Mouse (Mus musculus) adrenal gland, adult 2 months (tissue): ENCODE data around the gene Brms1l. TPM values are rescaled to one million over a fixed set of nuclear protein-coding genes. Genes with fewer than 3 reads are reported as not detected.
A peak's percentile ranks its signal among the peaks of the same experiment; 100 is the strongest.
"Not testable (repeated sequence)": the region's sequence is repeated elsewhere in the genome, so short reads cannot be mapped to it uniquely, and the experiment has no call there.

Source experiments
- DNase-seq: peaks from one replicate; pipeline ENCODE4 v3.0.0; 2021
- long read RNA-seq: library from polyadenylated mRNA; stranded (forward); transcript quantifications from one replicate; pipeline ENCODE4 v2.0.0, GENCODE M21; 2021
- polyA plus RNA-seq: library from polyadenylated mRNA; depleted of rRNA; stranded (reverse); fragments of >200 nt; gene quantifications from 2 replicates; pipeline ENCODE4 v1.2.3, GENCODE M21; 2012; rRNA removed
- total RNA-seq, 2 experiments: library from RNA; stranded (reverse); gene quantifications; 2 replicates each; pipeline ENCODE4 v1.2.3; 2021

Brms1l gene
- total RNA-seq (10 to 100 TPM; 36.3 to 39.8 TPM), polyA plus RNA-seq (5.1 and 5.6 TPM in 2 replicates)
- long read RNA-seq, transcript Brms1l-201 (10 exons, 2,609 nt): major isoform, 42 of 44 reads
- long read RNA-seq, partial matches to known transcripts: 1 of 44 reads
- long read RNA-seq, other reads (novel, unspliced or antisense): 1 of 44 reads

DNA sequence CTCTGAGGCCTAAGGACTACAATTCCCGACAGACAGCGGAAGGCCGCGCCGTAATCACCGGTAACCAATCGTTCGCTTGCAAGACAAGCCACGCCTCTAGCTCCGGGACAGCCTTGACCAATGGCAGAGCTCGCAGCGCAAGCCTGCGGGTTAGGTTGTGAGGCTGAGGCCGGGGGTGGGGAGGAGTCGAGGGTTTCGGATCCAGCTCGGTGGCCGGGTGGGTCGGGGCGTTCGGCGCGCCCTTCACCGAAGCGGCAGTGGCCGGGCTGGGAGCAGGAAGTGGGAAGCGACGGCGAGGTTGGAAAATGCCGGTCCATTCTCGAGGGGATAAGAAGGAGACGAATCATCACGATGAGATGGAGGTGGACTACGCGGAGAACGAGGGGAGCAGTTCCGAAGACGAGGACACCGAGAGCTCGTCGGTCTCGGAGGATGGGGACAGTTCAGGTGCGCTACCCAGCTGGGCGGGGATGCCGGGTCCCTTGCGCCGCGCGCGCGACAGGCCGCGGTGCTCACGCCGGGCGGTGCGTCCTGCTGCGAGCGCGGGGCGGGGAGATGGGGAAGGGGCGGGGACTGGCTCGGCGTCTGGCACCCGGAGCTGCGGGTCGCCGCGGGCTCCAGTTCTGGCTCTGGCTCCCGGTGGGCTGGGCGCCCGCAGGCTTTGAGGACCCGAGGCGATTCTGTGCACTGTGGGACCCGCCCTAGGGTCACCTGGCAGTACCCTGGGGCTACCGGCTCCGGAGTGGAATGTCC is at the start of gene Brms1l:
Brms1l (plus strand) TSS at position 126 of the 753 bp plus-strand sequence.
- peak; percentile 97 for DNase-seq

DNA sequence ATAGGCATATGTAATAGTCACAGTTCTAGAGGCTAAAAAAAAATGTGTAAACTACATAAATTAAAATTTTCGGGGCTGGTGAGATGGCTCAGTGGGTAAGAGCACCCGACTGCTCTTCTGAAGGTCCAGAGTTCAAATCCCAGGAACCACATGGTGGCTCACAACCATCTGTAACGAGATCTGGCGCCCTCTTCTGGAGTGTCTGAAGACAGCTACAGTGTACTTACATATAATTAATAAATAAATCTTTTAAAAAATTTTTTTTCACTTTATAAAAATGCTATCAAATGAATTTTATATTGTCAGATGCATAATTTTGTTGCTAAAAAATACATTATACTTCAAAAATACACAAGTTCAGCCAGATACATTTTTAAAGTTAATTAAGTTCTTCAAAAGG is 41.6 kb upstream of the Brms1l start:
- not testable (repeated sequence) for DNase-seq

- no peak for DNase-seq
Observed at GRCm38 (mm10) chr12:55797103-55797502, 39.0 kb upstream of the Brms1l start.

DNA sequence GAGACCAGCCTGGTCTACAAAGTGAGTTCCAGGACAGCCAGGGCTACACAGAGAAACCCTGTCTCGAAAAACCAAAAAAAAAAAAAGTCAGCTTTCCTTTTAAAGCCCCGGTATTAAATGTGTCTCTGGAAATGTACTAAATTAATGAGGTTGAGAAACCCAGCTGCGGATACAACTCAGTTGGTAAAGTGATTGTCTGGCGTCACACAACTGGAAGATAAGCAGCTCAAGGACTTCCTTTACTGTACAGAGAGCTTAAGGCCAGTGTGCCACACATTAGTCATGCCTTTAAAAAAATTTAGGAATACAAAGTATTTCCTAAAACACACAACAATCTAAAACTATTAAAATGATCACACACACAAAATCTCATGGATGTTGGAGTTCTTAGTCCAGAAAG is 37.4 kb upstream of the Brms1l start:
- peak; percentile 27 for DNase-seq

DNA sequence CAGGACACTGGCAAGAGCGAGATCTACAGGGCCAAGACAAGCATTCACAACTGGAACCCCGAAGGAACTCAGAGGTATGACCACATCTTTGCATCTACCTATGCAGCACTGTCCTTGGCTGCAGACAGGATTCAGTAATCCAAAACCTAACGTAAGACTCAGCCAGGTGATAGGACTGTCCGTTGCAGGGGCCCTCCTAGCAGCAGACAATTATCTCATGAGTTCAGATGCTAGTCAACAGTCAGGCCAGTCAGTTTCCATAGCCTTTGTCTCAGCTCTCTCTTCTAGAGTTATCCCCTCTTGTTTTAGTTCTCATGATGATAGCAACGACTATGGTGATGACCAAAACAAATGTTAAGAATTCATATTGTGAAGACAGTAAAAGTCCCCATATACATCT is 36.0 kb upstream of the Brms1l start:
- no peak for DNase-seq

- no peak for DNase-seq
Observed at GRCm38 (mm10) chr12:55801131-55801530, 35.0 kb upstream of the Brms1l start.

DNA sequence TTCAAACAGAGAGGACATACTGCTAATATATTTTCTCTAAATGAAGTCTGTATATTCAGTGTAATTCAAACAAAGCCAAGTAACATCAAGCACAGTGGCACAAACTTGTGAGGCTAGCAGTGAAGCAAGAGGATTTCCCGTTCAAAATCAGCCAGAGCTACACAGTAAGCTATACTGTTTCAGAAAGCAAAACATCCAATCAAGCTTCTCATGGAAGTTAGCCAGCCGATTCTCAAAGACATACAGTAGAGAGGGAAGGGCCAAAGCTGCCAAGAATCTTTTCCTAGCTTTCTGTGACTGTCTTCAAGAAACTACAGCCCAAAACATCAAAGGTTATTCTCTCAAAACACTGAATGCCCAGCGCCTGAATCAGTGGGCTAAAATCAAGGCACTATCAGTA is 31.1 kb upstream of the Brms1l start:
- DNase-seq: no peak

DNA sequence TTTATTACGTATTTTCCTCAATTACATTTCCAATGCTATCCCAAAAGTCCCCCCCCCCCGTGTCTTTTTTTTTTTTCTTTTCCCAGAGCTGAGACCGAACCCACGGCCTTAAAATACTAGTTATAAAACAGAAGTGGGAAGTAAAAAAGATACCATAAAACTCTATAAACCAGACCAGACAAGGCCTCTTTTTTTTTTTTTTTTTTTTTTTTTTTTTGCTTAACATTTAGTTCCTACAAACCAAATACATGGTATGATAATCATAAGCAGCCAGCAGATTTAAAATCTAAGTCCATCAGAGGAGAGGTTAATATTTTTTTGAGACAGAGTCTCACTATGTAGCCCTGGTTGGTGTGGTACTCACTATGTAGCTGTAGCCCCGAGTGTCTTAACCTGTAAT is 19.6 kb upstream of the Brms1l start:
- no peak for DNase-seq

- DNase-seq: no peak
Observed at GRCm38 (mm10) chr12:55820119-55820660, 15.9 kb upstream of the Brms1l start.

DNA sequence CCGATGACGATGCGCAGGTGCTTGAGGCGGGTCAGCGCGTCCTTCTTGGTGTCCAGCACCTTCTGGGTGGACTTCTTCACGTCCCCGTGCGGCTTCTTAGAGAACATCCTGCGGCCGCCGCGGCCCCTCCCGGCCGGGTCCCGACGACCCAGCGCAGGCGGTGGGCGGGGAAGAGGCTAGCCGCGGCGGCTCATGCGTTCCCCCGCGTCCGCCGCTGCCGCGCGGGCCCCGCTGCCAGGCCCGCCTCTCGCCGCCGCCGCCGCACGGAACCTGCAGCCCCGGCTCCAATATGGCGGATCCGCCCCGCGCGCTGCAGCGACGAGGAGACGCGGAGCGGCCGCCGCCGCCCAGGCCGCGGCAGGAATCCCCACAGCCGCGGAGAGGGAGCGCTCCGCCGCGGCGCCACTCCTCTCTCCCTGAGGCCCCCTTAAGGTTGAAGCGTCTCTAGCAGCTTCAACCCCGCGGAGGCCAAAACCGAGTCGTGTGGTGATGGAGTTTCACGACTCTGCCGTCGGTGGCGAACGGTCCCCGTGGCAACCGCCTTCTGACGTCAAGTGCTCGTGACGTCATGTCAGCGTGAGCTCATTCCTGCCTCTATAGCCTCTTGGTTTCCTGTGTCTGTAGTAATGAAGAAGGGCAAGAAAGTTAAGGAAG is 15.3 kb upstream of the Brms1l start, which contains the start of gene Ralgapa1:
Ralgapa1 (minus strand) TSS at position 507 of the 654 bp plus-strand sequence.
- DNase-seq: peak; percentile 89

GRCm38 (mm10) chr12:55824027-55824426 is 12.1 kb upstream of the Brms1l start:
- DNase-seq: no peak

DNA sequence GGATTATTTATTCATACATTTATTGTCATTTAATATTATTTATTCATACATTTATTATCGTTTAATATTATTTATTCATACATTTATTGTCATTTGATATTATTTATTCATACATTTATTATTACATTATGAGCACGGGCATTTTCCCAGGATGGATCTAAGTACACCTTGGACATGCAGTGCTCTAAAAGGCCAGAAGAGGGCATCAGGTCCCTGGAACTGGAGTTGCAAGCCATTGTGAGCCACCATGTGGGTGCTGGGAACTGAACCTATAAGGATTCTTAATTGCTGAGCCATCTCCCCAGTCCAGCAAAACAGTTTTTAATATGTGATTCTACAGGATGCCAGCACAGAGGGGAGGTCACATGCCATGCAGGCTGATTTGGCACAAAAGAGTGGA is 10.6 kb upstream of the Brms1l start:
- DNase-seq: no peak

DNA sequence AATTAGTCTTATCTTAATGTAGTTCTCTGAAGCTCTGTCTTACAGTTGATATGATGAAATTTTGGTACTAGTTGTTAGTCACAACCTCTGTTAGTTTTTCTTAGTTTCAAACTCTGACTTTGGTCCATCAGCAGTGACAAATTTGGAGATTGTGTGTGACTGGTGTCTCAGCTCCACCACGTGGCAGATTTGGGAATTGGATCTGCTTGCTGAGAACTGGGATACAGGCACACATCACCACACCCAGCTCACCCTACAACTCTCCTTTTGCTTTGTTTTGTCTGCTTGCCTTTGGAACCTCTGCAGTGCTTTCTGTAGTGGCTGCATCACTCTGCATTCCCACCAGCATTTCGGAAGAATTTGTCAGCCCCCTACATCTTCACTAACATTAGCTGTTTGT is 5.0 kb upstream of the Brms1l start:
- peak; percentile 82 for DNase-seq

DNA sequence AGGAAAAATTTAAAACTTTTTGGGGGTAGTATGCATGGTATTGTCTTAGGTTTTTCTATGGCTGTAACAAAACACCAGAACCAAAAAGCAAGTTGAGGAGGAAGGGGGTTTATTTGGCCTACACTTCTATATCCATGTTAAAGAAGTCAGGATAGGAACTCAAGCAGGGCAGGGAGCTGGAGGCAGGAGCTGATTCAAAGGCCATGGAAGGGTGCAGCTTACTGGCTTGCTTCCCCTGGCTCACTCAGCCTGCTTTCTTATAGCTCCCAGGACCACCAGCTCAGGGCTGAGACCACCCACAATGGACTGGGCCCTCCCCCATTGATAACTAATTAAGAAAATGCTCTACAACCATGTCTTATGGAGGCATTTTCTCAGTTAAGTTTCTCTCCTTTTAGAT is 3.2 kb upstream of the Brms1l start:
- no peak for DNase-seq

DNA sequence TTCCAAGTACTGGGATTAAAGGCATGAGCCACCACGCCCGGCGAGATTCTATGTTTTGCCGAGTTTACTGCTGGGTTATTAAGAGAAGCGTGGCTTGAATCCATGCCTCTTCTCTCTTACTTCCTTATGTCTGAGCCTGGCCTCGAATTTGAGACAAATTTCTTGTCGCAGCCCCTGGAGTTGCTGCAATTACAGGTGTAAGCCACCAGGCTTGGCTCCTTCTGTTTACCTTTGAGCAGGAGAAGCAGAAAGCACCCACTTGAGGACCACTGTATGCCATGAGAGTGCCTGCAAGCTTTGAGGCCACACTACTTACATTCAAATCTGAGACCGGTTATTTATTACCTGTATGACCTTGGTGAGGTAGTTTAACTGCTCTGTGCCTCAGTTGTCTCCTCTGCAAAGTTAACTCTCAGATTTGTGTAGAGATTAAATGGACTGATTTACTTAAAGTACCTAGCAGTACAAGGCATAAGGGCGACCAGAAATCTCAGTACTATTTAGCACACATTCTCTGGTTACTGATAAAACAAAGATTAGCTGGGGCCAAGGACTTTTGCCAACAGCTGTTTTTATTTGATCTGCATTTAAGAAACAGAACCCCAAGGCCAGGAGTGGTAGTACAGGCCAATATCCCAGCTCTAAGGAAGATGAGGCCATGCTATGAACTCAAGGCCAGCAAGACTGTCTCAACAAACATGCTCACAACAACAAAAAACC is 2.1 kb upstream of the Brms1l start:
- peak; percentile 31 for DNase-seq

DNA sequence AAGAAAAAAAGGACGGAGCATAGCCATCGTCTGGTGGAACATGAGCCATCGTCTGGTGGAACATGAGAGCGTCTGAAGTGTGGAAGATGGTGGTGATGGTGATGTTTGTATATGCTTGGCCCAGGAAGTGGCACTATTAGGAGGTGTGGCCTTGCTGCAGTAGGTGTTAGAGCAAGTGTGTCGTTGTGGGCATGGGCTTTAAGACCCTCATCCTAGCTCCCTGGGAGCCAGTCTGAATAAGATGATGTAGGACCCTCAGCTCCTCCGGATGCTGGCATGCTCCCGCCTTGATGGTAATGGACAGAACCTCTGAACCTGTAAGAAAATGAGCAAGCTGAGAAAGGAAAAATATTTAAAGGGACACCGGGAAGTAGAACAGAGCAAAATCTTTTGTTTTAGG is 1.2 kb upstream of the Brms1l start:
- DNase-seq: no peak

DNA sequence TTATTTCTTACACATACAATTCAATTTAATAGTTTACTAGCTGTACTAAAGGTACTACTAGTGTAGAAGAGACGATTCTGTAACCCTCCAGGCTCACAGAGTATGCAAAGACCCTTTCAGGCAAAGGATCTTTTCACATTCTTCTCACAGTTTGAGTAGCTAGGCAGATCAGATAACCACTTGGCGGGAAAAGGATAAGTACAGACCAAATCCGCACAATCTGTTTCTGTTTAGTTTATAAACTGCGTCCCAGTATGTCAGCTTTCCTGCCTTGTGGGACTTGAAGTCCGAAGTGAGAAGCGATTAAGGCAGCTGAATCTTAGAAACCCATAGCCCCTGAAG is 296 bp upstream of the Brms1l start:
- DNase-seq: no peak

DNA sequence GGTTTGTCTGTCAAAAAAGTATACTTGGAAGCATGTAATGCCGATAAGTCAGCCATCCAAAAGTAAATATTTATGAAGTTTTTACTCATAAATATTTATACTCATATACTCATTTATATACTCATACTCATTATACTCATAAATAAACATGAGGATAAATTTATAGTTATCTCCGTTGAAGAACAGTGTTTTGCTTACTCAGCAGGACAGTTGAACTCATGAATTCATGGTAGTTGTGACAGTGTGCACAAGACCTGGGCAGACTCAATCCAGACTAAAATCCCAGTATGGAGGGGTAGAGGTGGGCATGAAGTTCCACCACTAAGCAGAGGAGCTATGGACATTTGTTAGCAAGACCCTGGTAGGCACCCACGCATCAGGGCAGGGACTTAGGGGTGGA is 1.4 kb downstream of the Brms1l start:
- DNase-seq: no peak

DNA sequence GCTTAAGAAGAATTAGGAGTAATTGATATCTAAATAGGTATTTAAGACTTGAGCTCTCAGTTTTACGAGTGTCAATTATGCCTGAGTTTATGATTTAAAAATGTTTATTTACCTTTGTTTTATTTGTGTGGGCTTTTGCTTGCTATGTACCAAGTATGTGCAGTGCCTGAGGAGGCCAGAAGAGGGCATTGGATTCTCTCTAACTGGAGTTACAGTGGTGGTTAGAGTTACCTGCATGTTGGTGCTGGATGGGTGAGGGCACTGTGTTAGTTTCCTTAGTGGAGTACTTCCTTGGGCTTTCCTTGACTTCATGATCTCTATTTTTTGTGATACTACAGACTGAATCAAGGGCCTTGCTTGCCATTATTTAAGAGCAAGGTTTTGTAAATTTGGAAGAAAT is 10.6 kb downstream of the Brms1l start:
- no peak for DNase-seq

- DNase-seq: no peak
Observed at GRCm38 (mm10) chr12:55847851-55848250, 11.7 kb downstream of the Brms1l start.

- no peak for DNase-seq
Observed at GRCm38 (mm10) chr12:55850650-55851049, 14.5 kb downstream of the Brms1l start.
